In the genomic region with DNA sequence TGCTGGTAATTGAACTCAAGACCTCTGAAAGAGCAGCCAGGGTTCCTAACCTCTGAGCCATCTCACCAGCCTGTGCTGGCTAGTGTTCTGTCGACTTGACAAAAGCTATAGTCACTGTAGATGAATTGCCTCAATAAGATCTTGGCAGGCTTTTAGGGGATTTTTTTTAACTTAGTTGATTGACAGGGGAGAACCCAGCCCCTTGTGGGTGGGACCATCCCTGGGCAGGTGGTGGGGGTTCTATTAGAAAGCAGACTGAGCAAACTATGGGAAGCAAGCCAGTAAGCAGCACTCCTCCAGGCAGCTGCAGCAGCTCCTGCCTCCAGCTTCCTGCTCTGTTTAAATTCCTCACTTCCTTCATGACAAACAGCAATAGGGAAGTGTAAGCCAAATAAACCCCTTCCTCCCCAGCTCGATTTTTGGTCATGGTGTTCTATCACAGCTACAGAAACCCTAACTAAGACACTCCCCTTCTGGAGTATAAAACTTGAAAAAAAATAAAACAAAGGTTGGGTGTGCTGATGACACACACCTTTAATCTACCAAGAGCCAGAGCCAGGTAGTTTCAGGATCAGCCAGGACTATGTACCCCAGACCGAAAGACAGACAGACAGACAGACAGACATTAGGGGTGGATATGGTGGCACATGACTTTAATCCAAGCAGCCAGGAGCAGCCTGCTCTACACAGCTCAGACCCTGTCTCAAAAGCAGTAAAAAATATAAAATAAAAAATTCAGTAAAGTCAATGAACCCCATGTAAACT, we compare ENCODE assay signal across 8 mouse cellular contexts. TPM values are rescaled to one million over a fixed set of nuclear protein-coding genes. Genes with fewer than 3 reads are reported as not detected.
DNase-seq lines count a peak whose midpoint lies in the region; ATAC-seq and TF ChIP-seq lines count a peak whose summit lies in the region.
"Had no signal": no experiment of that assay in that cellular context is flagged by ENCODE, and none has a peak within 500 bp of the region (broad histone marks: within the 10 kb centered on the region; RNA-seq: fewer than 3 reads in every experiment).

No protein-coding gene starts in this region.

- 90% methylated on average over 3 of the region's 3 CpGs for WGBS in midbrain, embryonic 13.5 days
- WGBS in midbrain, embryonic 10.5 days: 96% methylated on average over 3 of the region's 3 CpGs
- WGBS in small intestine, adult 2 months: 12% methylated on average over 3 of the region's 3 CpGs

- H3K9me3 ChIP-seq in midbrain, embryonic 13.5 days: 0 out of 2 replicates have a peak, but pooled peaks cover 4% of the 10 kb centered on the region
- peaks cover 22% of the 10 kb centered on the region; the same call in 1 of the 2 replicates for H3K9me3 ChIP-seq in midbrain, embryonic 10.5 days (replicated peaks)

- DNase-seq in midbrain, embryonic 10.5 days (ENCODE audit: low spot score): no peak
- peak; percentile 22 for DNase-seq in brain, embryonic 18.5 days (ENCODE audit: low read depth, low spot score)
- DNase-seq in heart, postnatal 14 days: peak; percentile 43 to 47
- DNase-seq in layer of hippocampus, postnatal 36 days: peak; percentile 52 to 61
- no peak for DNase-seq in thymus, adult 18-20 months

- H3K9ac ChIP-seq in midbrain, embryonic 13.5 days (replicated peaks): no peak overlapping the region
- H3K9ac ChIP-seq: liver, embryonic 14.5 days had no signal

- H3K27me3 ChIP-seq in midbrain, embryonic 13.5 days: no peaks in the 10 kb centered on the region
- H3K27me3 ChIP-seq in midbrain, embryonic 10.5 days (ENCODE audit: low read depth, poor library complexity, severe bottlenecking): no peaks in the 10 kb centered on the region
- H3K27me3 ChIP-seq in small intestine, adult 2 months (ENCODE audit: control insufficient read depth, insufficient read depth, low read length): no peaks in the 10 kb centered on the region

- ATAC-seq in midbrain, embryonic 13.5 days: peak; percentile 60; the same call in 1 of the 2 replicates

- TF ChIP-seq CTCF in small intestine, adult 2 months (IDR thresholded peaks at IDR 0.05; ENCODE audit: extremely low read depth, insufficient read length, insufficient replicate concordance, low read depth, low read length): no peak

- no peak overlapping the region for H3K4me3 ChIP-seq in midbrain, embryonic 13.5 days (replicated peaks)
- H3K4me3 ChIP-seq in midbrain, embryonic 10.5 days: no peak overlapping the region
- no peak overlapping the region for H3K4me3 ChIP-seq in small intestine, adult 2 months (ENCODE audit: low read depth, low read length)

- intact Hi-C loops in heart, postnatal 14 days (cut with DNase I): no loop called here

- no peak overlapping the region for H3K27ac ChIP-seq in midbrain, embryonic 13.5 days
- H3K27ac ChIP-seq in midbrain, embryonic 10.5 days (replicated peaks): no peak overlapping the region
- H3K27ac ChIP-seq in small intestine, adult 2 months (ENCODE audit: insufficient read depth, low read depth, low read length): peak overlapping the region; percentile 28
- H3K27ac ChIP-seq: liver, embryonic 14.5 days had no signal

- H3K36me3 ChIP-seq in midbrain, embryonic 13.5 days: peaks cover 24% of the 10 kb centered on the region
- H3K36me3 ChIP-seq in midbrain, embryonic 10.5 days: peaks cover 58% of the 10 kb centered on the region
- peaks cover 14% of the 10 kb centered on the region for H3K36me3 ChIP-seq in small intestine, adult 2 months (ENCODE audit: control insufficient read depth, insufficient read depth, low read length)

- H3K4me2 ChIP-seq in midbrain, embryonic 13.5 days (replicated peaks): no peak overlapping the region

- no peaks in the 10 kb centered on the region; the same call in 1 of the 2 replicates for H3K4me1 ChIP-seq in midbrain, embryonic 13.5 days (replicated peaks)
- 0 out of 2 replicates have a peak, but pooled peaks cover 3% of the 10 kb centered on the region for H3K4me1 ChIP-seq in midbrain, embryonic 10.5 days
- H3K4me1 ChIP-seq in small intestine, adult 2 months (ENCODE audit: control insufficient read depth, insufficient read depth, insufficient read length, low read length): peaks cover 4% of the 10 kb centered on the region

- no peak for TF ChIP-seq POLR2A in small intestine, adult 2 months (IDR thresholded peaks at IDR 0.05; ENCODE audit: low read depth, low read length)

RNA-seq across cellular contexts. Expression of a gene that starts 13.6 kb away (rescaled TPM):
- polyA plus RNA-seq in midbrain, embryonic 13.5 days (2015; fragmentation: Nextera tagmentation; extraction: Ambion mirVana): 50.3 and 51.3 TPM in 2 replicates
- 37.9 and 40.5 TPM in 2 replicates for polyA plus RNA-seq in midbrain, embryonic 10.5 days (2016; fragmentation: Nextera tagmentation; extraction: Ambion mirVana)
- total RNA-seq in heart, postnatal 14 days (2021): 10 to 100 TPM; 72.0 to 72.9 TPM
- 10 to 100 TPM; 50.2 to 52.0 TPM for total RNA-seq in layer of hippocampus, postnatal 36 days (2021)
- 10.6 and 21.2 TPM in 2 replicates for polyA plus RNA-seq in small intestine, adult 2 months (2012; rRNA removed)

Comparison
In these comparisons a context has a peak if more than half of its experiments do, and no peak if none do; other contexts are left out.
1. DNase-seq: peak in brain, embryonic 18.5 days (single experiment), heart, postnatal 14 days (2 of 2) and layer of hippocampus, postnatal 36 days (2 of 2); none in midbrain, embryonic 10.5 days (single experiment) and thymus, adult 18-20 months (0 of 2).